Mouse (Mus musculus): ENCODE results near the gene Tuba1c.

GRCm38 (mm10) chr15:99087253-99088075, 57.8 kb downstream of the Tuba1c start, which contains the start of gene C1ql4:
- TF ChIP-seq MAFK (IDR thresholded peaks at IDR 0.05; ENCODE audit: borderline replicate concordance, low read depth, low read length) = no peak
- TF ChIP-seq POLR2A (IDR thresholded peaks at IDR 0.05; ENCODE audit: control insufficient read depth in 1 of 2, insufficient read depth in 1 of 2, low read depth in 1 of 2, low read length in 2 of 2, poor library complexity in 1 of 2) = no peak
- TF ChIP-seq TAL1 (IDR thresholded peaks at IDR 0.05; ENCODE audit: low read length) = no peak
- TF ChIP-seq RCOR1 (IDR thresholded peaks at IDR 0.05; ENCODE audit: low read depth, low read length) = no peak
- TF ChIP-seq JUND (IDR thresholded peaks at IDR 0.05; ENCODE audit: low read depth, low read length) = no peak
- TF ChIP-seq CTCF (IDR thresholded peaks at IDR 0.05 in 2 of 3, conservative IDR thresholded peaks at IDR 0.05 in 1 of 3; ENCODE audit: control insufficient read depth in 1 of 3, insufficient read depth in 1 of 3, low read depth in 2 of 3, low read length in 3 of 3, poor library complexity in 1 of 3, severe bottlenecking in 1 of 3) = 0 out of 6 replicates have a peak, but pooled peaks of 1 of the 3 experiments have one; percentile 1
- no peak for TF ChIP-seq TBP (IDR thresholded peaks at IDR 0.05; ENCODE audit: low read depth, low read length)
